Comparison of ENCODE assay signal across 8 mouse cellular contexts in the genomic region with DNA sequence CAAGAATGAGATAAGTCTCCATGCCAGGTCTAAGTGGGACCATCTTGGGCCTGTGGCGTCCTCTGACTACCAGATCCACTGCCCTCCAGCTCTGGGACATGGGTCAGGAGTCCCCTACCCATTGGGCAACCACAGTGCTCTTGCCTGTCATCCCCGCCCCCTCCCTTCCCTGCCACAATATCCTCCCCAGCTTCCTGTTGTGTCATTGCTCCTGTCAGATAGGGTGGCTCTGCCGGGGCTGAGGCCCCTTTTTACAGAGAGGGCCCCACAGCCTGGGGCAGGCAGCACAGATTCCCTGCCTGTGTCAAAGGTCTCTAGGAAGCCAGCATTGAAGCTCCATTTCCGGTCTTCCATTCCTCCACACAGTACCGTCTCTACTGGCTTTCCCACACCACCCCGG.
DNase-seq lines count a peak whose midpoint lies in the region; ATAC-seq lines count a peak whose summit lies in the region.

No protein-coding gene starts in this region.

- no peaks in the 10 kb centered on the region for H3K9me3 ChIP-seq in hindbrain, embryonic 11.5 days (ENCODE audit: control insufficient read depth, low read length)
- no peaks in the 10 kb centered on the region for H3K9me3 ChIP-seq in lung, embryonic 16.5 days (ENCODE audit: control insufficient read depth, low read length)
- no peaks in the 10 kb centered on the region for H3K9me3 ChIP-seq in stomach, embryonic 14.5 days (ENCODE audit: control insufficient read depth, low read depth, low read length)

- 0 out of 2 replicates have a peak overlapping the region, but pooled peaks have one; percentile 57 for H3K4me3 ChIP-seq in hindbrain, embryonic 11.5 days (ENCODE audit: low read depth, low read length)
- H3K4me3 ChIP-seq in lung, embryonic 16.5 days (ENCODE audit: low read length) = no peak overlapping the region; the same call in 1 of the 2 replicates
- no peak overlapping the region for H3K4me3 ChIP-seq in stomach, embryonic 14.5 days (ENCODE audit: low read depth, low read length)

- no peaks in the 10 kb centered on the region for H3K27me3 ChIP-seq in hindbrain, embryonic 11.5 days (ENCODE audit: control insufficient read depth, insufficient read depth, low read length)
- H3K27me3 ChIP-seq in lung, embryonic 16.5 days (ENCODE audit: control insufficient read depth, insufficient read depth, low read depth, low read length) = no peaks in the 10 kb centered on the region
- H3K27me3 ChIP-seq in stomach, embryonic 14.5 days (ENCODE audit: control insufficient read depth, insufficient read depth, low read length) = no peaks in the 10 kb centered on the region

- peak overlapping the region; percentile 30; the same call in 1 of the 2 replicates for H3K27ac ChIP-seq in hindbrain, embryonic 11.5 days (ENCODE audit: low read depth, low read length)
- H3K27ac ChIP-seq in lung, embryonic 16.5 days (ENCODE audit: low read length) = peak overlapping the region; percentile 91
- peak overlapping the region; percentile 96 for H3K27ac ChIP-seq in stomach, embryonic 14.5 days (ENCODE audit: low read length)

- peak; percentile 61 to 69 for DNase-seq in spleen, postnatal 36 days (ENCODE audit: low spot score in 2 of 2)
- DNase-seq in spleen, adult 12 weeks (ENCODE audit: low spot score) = no peak
- no peak for DNase-seq in hindbrain, embryonic 11.5 days (ENCODE audit: low spot score)
- DNase-seq in testis, postnatal 10 days (ENCODE audit: low spot score) = no peak
- DNase-seq in urinary bladder, postnatal 25 days (ENCODE audit: low spot score) = no peak
- DNase-seq in left cerebral cortex, adult 8-10 months (ENCODE audit: low spot score in 2 of 2) = no peak

- no peak for ATAC-seq in hindbrain, embryonic 11.5 days (ENCODE audit: low FRiP score)
- 0 out of 2 replicates have a peak, but pooled peaks have one; percentile 1 for ATAC-seq in lung, embryonic 16.5 days (ENCODE audit: low read depth)
- no peak for ATAC-seq in stomach, embryonic 14.5 days (ENCODE audit: insufficient number of reproducible peaks, insufficient read depth, low FRiP score, low read depth)

- H3K4me2 ChIP-seq in hindbrain, embryonic 11.5 days (replicated peaks; ENCODE audit: low read depth, low read length) = peak overlapping the region; percentile 74
- peak overlapping the region; percentile 90 for H3K4me2 ChIP-seq in lung, embryonic 16.5 days (ENCODE audit: low read depth, low read length)
- peak overlapping the region; percentile 91 for H3K4me2 ChIP-seq in stomach, embryonic 14.5 days (replicated peaks; ENCODE audit: low read depth, low read length)

- H3K9ac ChIP-seq in hindbrain, embryonic 11.5 days (ENCODE audit: low read depth, low read length) = peak overlapping the region; percentile 31; the same call in 1 of the 2 replicates
- peak overlapping the region; percentile 79 for H3K9ac ChIP-seq in lung, embryonic 16.5 days (ENCODE audit: low read length)
- H3K9ac ChIP-seq in stomach, embryonic 14.5 days (replicated peaks; ENCODE audit: low read depth, low read length) = no peak overlapping the region

- peaks cover 29% of the 10 kb centered on the region for H3K4me1 ChIP-seq in hindbrain, embryonic 11.5 days (replicated peaks; ENCODE audit: control insufficient read depth, insufficient read depth, low read length)
- H3K4me1 ChIP-seq in lung, embryonic 16.5 days (replicated peaks; ENCODE audit: control insufficient read depth, insufficient read depth, low read length) = peaks cover 73% of the 10 kb centered on the region
- peaks cover 71% of the 10 kb centered on the region for H3K4me1 ChIP-seq in stomach, embryonic 14.5 days (ENCODE audit: control insufficient read depth, insufficient read depth, low read length)

- H3K36me3 ChIP-seq in hindbrain, embryonic 11.5 days (ENCODE audit: control insufficient read depth, insufficient read depth, low read length) = no peaks in the 10 kb centered on the region
- H3K36me3 ChIP-seq in lung, embryonic 16.5 days (ENCODE audit: control insufficient read depth, insufficient read depth, low read length) = no peaks in the 10 kb centered on the region
- H3K36me3 ChIP-seq in stomach, embryonic 14.5 days (ENCODE audit: control insufficient read depth, insufficient read depth, low read length) = no peaks in the 10 kb centered on the region

- 44% methylated on average over 6 of the region's 6 CpGs for WGBS in hindbrain, embryonic 11.5 days
- WGBS in lung, embryonic 16.5 days = 32% methylated on average over 6 of the region's 6 CpGs
- WGBS in stomach, embryonic 14.5 days = 37% methylated on average over 6 of the region's 6 CpGs

Comparison
In these comparisons a context has a peak if more than half of its experiments do, and no peak if none do; other contexts are left out.
1. DNase-seq: peak in spleen, postnatal 36 days (2 of 2); none in spleen, adult 12 weeks (single experiment), hindbrain, embryonic 11.5 days (single experiment), testis, postnatal 10 days (single experiment), urinary bladder, postnatal 25 days (single experiment) and left cerebral cortex, adult 8-10 months (0 of 2).
2. H3K27ac ChIP-seq: peak in every context shown above with its lines; median percentile 96 in stomach, embryonic 14.5 days; 91 in lung, embryonic 16.5 days; 30 in hindbrain, embryonic 11.5 days.
3. Peak in every context shown above with its lines, with median percentiles within 50 percentile points of each other: H3K4me2 ChIP-seq.